Mouse (Mus musculus): ENCODE data around the gene Tmem217. TPM values are rescaled to one million over a fixed set of nuclear protein-coding genes. Genes with fewer than 3 reads are reported as not detected.

The Tmem217 gene
- total RNA-seq, 1 experiment, result 0.31 TPM

DNA sequence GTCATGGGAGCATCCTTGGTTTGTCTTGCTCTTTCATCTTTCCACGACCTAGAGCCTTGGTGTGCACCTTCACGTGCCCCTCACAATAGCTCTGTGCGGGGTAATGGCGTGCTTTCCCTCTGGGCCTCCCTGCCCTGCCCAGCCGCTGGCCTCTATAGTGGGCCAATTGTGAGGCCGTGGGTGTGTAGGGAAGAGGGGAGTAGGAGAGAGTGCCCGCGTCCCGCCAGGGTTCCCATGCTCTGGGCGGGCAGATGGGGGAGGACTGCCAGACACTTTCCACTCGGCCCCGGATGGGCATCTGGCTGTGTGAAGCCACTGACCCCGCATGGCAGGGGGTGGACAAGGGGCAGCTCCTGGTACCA is 44.6 kb upstream of the Tmem217 start:
- no peak overlapping the region for H3K9ac ChIP-seq (ENCODE audit: insufficient read depth, low read depth, low read length, poor library complexity, severe bottlenecking)
- H3K4me3 ChIP-seq (ENCODE audit: insufficient read depth in 1 of 2, low read depth in 1 of 2, low read length in 2 of 2, poor library complexity in 1 of 2, severe bottlenecking in 1 of 2), result no peak overlapping the region
- TF ChIP-seq CHD2 (IDR thresholded peaks at IDR 0.05; ENCODE audit: low read depth, low read length), result no peak
- no peak for TF ChIP-seq ZC3H11A (IDR thresholded peaks at IDR 0.05; ENCODE audit: borderline replicate concordance, low read depth, low read length)
- in situ Hi-C loops (cut with MboI; ENCODE audit: low sequenced_read_pairs in 2 of 2, unreplicated experiment in 2 of 2), result no loop called here
- no peak for DNase-seq (ENCODE audit: low read depth, low spot score)
- peaks cover 12% of the 10 kb centered on the region; the same call in 1 of the 2 replicates for H3K36me3 ChIP-seq (ENCODE audit: control insufficient read depth, insufficient read depth, low read length, poor library complexity, severe bottlenecking)
- H3K27ac ChIP-seq (ENCODE audit: insufficient read depth, low read depth, low read length, poor library complexity, severe bottlenecking), result no peak overlapping the region
- H3K9me3 ChIP-seq (ENCODE audit: control insufficient read depth, insufficient read depth, low read depth, low read length), result no peaks in the 10 kb centered on the region
- H3K4me1 ChIP-seq (ENCODE audit: control insufficient read depth in 2 of 2, insufficient read depth in 2 of 2, low read length in 2 of 2, poor library complexity in 1 of 2), result peaks cover 0 to 8% of the 10 kb centered on the region in 2 experiments; a peak in 1 of 4 replicates

DNA sequence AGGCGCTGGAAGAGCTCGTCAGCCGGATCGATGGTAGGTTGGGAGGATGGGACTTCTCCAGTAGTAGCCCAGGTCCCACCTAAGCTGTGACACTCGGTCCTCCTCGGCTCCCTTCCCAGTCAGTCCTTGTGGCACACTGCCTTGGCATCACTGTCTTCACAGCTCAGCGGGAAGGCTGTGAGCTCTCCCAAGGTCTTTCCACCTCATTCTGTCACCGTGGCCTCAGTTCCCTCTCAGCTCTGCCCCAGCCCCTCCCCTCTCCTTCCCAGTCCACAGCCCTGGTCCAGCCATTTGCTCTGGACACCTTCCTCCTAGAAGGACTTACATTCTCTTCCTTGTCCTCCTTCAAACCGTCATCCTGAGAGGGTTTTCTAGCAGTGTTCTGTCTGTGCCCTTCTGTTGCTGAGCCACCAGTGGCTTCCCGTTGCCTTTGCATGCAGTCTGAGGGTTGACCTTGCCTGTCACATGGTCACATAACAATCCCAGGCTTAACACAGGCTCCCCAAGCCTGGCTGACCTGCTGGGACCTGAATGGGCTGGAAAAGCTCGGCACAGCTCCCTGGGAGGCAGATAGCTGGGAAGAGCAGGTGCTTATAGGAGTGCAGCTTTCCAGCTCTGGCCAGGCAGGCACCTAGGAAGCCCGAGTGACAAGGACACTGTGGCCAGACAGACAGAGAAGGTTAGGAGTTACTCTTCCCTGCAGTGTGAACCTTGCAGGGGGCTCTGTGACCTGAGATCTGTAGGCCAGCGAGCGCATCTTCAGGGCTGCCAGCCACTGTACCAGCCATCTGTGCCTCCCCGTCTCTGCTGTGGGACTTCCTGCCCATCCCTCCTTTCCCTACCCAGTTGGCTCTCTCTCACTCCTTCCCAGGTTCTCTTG is 43.9 kb upstream of the Tmem217 start:
- TF ChIP-seq HCFC1 (IDR thresholded peaks at IDR 0.05; ENCODE audit: borderline replicate concordance, insufficient read depth, low read length) (no peak), ZC3H11A (IDR thresholded peaks at IDR 0.05; ENCODE audit: borderline replicate concordance, low read depth, low read length) (no peak), ZNF384 (IDR thresholded peaks at IDR 0.05; ENCODE audit: low read depth, low read length) (no peak), CHD2 (IDR thresholded peaks at IDR 0.05; ENCODE audit: low read depth, low read length) (no peak), MAFK (IDR thresholded peaks at IDR 0.05; ENCODE audit: insufficient read depth, low read depth, low read length) (no peak)
- Histone ChIP-seq H3K9me3 (ENCODE audit: control insufficient read depth, insufficient read depth, low read depth, low read length) (no peaks in the 10 kb centered on the region), H3K36me3 (ENCODE audit: control insufficient read depth, insufficient read depth, low read length, poor library complexity, severe bottlenecking) (peaks cover 12% of the 10 kb centered on the region; the same call in 1 of the 2 replicates), H3K4me3 (ENCODE audit: insufficient read depth in 1 of 2, low read depth in 1 of 2, low read length in 2 of 2, poor library complexity in 1 of 2, severe bottlenecking in 1 of 2) (no peak overlapping the region), H3K27ac (ENCODE audit: insufficient read depth, low read depth, low read length, poor library complexity, severe bottlenecking) (no peak overlapping the region), H3K4me1 (ENCODE audit: control insufficient read depth in 2 of 2, insufficient read depth in 2 of 2, low read length in 2 of 2, poor library complexity in 1 of 2) (peaks cover 0 to 8% of the 10 kb centered on the region in 2 experiments; a peak in 1 of 4 replicates), H3K9ac (ENCODE audit: insufficient read depth, low read depth, low read length, poor library complexity, severe bottlenecking) (no peak overlapping the region)
- in situ Hi-C loops (cut with MboI; ENCODE audit: low sequenced_read_pairs in 2 of 2, unreplicated experiment in 2 of 2), result no loop called here
- DNase-seq (ENCODE audit: low read depth, low spot score), result no peak

DNA sequence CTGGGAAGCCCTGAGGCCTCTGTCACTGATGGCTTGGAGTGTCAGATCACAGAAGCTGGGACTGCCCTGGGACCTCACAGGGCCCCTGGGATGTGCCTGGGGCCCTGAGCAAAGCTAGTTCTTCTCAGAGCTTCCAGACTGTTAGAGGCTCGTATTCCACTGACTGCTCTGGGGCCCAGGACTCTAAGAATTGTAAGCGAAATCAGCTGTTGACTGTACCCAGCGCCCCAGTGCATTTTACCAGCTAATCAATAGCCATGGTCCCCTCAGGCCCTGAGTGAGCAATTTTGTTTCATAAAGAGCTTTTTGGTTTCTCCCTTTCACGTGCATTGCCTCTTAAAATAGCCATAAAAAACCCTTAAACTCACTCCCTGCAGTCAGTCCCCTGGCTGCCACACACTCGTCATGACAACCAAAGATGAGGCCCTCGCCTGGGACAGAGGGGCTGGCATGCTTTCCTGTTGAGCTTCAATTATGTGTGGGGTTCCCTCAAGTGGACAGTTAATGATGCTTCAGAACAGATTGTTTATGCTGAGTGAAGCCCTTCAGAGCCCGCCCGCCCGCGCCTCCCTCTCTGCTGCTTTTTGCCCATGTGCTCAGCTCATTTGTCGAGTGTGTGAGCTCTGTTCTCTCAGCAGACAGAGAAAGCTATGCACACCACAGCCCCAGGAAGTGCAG is 37.2 kb upstream of the Tmem217 start:
- Histone ChIP-seq H3K9me3 (ENCODE audit: control insufficient read depth, insufficient read depth, low read depth, low read length) (no peaks in the 10 kb centered on the region), H3K4me3 (ENCODE audit: insufficient read depth in 1 of 2, low read depth in 1 of 2, low read length in 2 of 2, poor library complexity in 1 of 2, severe bottlenecking in 1 of 2) (no peak overlapping the region), H3K27ac (ENCODE audit: insufficient read depth, low read depth, low read length, poor library complexity, severe bottlenecking) (no peak overlapping the region), H3K36me3 (ENCODE audit: control insufficient read depth, insufficient read depth, low read length, poor library complexity, severe bottlenecking) (no peaks in the 10 kb centered on the region; the same call in 1 of the 2 replicates), H3K4me1 (ENCODE audit: control insufficient read depth in 2 of 2, insufficient read depth in 2 of 2, low read length in 2 of 2, poor library complexity in 1 of 2) (no peaks in the 10 kb centered on the region), H3K9ac (ENCODE audit: insufficient read depth, low read depth, low read length, poor library complexity, severe bottlenecking) (no peak overlapping the region)
- no peak for DNase-seq (ENCODE audit: low read depth, low spot score)
- in situ Hi-C loops (cut with MboI; ENCODE audit: low sequenced_read_pairs in 2 of 2, unreplicated experiment in 2 of 2), result no loop called here
- TF ChIP-seq ZNF384 (IDR thresholded peaks at IDR 0.05; ENCODE audit: low read depth, low read length) (no peak), ZC3H11A (IDR thresholded peaks at IDR 0.05; ENCODE audit: borderline replicate concordance, low read depth, low read length) (no peak), HCFC1 (IDR thresholded peaks at IDR 0.05; ENCODE audit: borderline replicate concordance, insufficient read depth, low read length) (no peak), MAFK (IDR thresholded peaks at IDR 0.05; ENCODE audit: insufficient read depth, low read depth, low read length) (no peak), CHD2 (IDR thresholded peaks at IDR 0.05; ENCODE audit: low read depth, low read length) (no peak)

DNA sequence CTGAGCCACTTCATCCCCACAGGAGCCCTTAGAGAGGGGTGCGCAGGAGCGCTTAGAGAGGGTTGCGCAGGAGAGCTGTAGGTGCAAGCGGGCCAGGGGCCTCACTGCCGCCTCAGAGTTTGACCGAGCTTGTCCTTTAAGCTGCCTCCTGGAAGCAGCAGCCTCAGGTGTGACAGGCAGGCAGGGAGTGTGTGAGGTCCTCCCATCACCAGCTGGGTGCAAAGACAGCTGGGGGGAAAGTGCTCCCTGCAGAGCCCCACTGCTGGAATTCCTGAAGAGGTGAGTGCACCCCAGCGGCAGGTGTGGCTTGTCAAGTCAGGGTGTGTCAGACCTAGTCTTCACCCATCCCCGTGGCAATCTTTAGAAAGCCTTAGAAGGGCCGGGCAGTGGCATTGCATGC is 34.7 kb upstream of the Tmem217 start:
- H3K9ac ChIP-seq (ENCODE audit: insufficient read depth, low read depth, low read length, poor library complexity, severe bottlenecking), result no peak overlapping the region
- DNase-seq (ENCODE audit: low read depth, low spot score), result no peak
- peaks cover 4% of the 10 kb centered on the region; the same call in 1 of the 2 replicates for H3K36me3 ChIP-seq (ENCODE audit: control insufficient read depth, insufficient read depth, low read length, poor library complexity, severe bottlenecking)
- no peaks in the 10 kb centered on the region for H3K4me1 ChIP-seq (ENCODE audit: control insufficient read depth in 2 of 2, insufficient read depth in 2 of 2, low read length in 2 of 2, poor library complexity in 1 of 2)
- H3K4me3 ChIP-seq (ENCODE audit: insufficient read depth in 1 of 2, low read depth in 1 of 2, low read length in 2 of 2, poor library complexity in 1 of 2, severe bottlenecking in 1 of 2), result no peak overlapping the region
- no peaks in the 10 kb centered on the region for H3K9me3 ChIP-seq (ENCODE audit: control insufficient read depth, insufficient read depth, low read depth, low read length)
- H3K27ac ChIP-seq (ENCODE audit: insufficient read depth, low read depth, low read length, poor library complexity, severe bottlenecking), result no peak overlapping the region
- in situ Hi-C loops (cut with MboI; ENCODE audit: low sequenced_read_pairs in 2 of 2, unreplicated experiment in 2 of 2), result no loop called here
- no peak for TF ChIP-seq CHD2 (IDR thresholded peaks at IDR 0.05; ENCODE audit: low read depth, low read length)
- no peak for TF ChIP-seq ZNF384 (IDR thresholded peaks at IDR 0.05; ENCODE audit: low read depth, low read length)
- TF ChIP-seq ZC3H11A (IDR thresholded peaks at IDR 0.05; ENCODE audit: borderline replicate concordance, low read depth, low read length), result no peak
- no peak for TF ChIP-seq MAFK (IDR thresholded peaks at IDR 0.05; ENCODE audit: insufficient read depth, low read depth, low read length)
- no peak for TF ChIP-seq HCFC1 (IDR thresholded peaks at IDR 0.05; ENCODE audit: borderline replicate concordance, insufficient read depth, low read length)
